In genomic region chr13:95286989-95287388, GRCm38 (mm10) we compare ENCODE assay signal across 9 mouse cellular contexts. TPM values are rescaled to one million over a fixed set of nuclear protein-coding genes. Genes with fewer than 3 reads are reported as not detected.
DNase-seq lines count a peak whose midpoint lies in the region; ATAC-seq and TF ChIP-seq lines count a peak whose summit lies in the region.
"Had no signal": no experiment of that assay in that cellular context is flagged by ENCODE, and none has a peak within 500 bp of the region (broad histone marks: within the 10 kb centered on the region; RNA-seq: fewer than 3 reads in every experiment).

No protein-coding gene starts in this region.

- H3K27me3 ChIP-seq in embryonic facial prominence, embryonic 14.5 days (replicated peaks; ENCODE audit: control insufficient read depth, insufficient read depth, low read length) = no peaks in the 10 kb centered on the region
- H3K27me3 ChIP-seq in kidney, embryonic 15.5 days = no peaks in the 10 kb centered on the region
- H3K27me3 ChIP-seq in limb, embryonic 14.5 days (ENCODE audit: control insufficient read depth, insufficient read depth, low read length) = no peaks in the 10 kb centered on the region; the same call in 1 of the 2 replicates

- H3K4me3 ChIP-seq in embryonic facial prominence, embryonic 14.5 days (ENCODE audit: low read depth, low read length) = no peak overlapping the region
- H3K4me3 ChIP-seq in kidney, embryonic 15.5 days (replicated peaks) = no peak overlapping the region
- no peak overlapping the region for H3K4me3 ChIP-seq in limb, embryonic 14.5 days (replicated peaks; ENCODE audit: low read length)
- no peak overlapping the region for H3K4me3 ChIP-seq in olfactory bulb, adult 2 months (ENCODE audit: insufficient read depth, low read depth, low read length)
- H3K4me3 ChIP-seq: heart, embryonic 15.5 days had no signal

- H3K27ac ChIP-seq in embryonic facial prominence, embryonic 14.5 days (replicated peaks; ENCODE audit: low read depth, low read length) = no peak overlapping the region
- H3K27ac ChIP-seq in kidney, embryonic 15.5 days = no peak overlapping the region
- no peak overlapping the region for H3K27ac ChIP-seq in limb, embryonic 14.5 days (replicated peaks; ENCODE audit: low read depth, low read length)
- H3K27ac ChIP-seq in olfactory bulb, adult 2 months (ENCODE audit: insufficient read depth, low read depth, low read length) = no peak overlapping the region
- H3K27ac ChIP-seq: heart, embryonic 15.5 days had no signal

- no peak for TF ChIP-seq POLR2A in limb, embryonic 14.5 days (IDR thresholded peaks at IDR 0.05; ENCODE audit: borderline replicate concordance, extremely low read depth, insufficient read depth, insufficient read length)
- TF ChIP-seq POLR2A in olfactory bulb, adult 2 months (IDR thresholded peaks at IDR 0.05; ENCODE audit: insufficient read depth, low read depth, low read length) = no peak

- DNase-seq in adrenal gland, postnatal 4 days (ENCODE audit: low spot score in 2 of 2) = peak; percentile 15 to 60
- peak; percentile 89 for DNase-seq in embryonic facial prominence, embryonic 14.5 days (ENCODE audit: low spot score)
- peak; percentile 27 to 49 for DNase-seq in heart, adult 9 months (ENCODE audit: low spot score in 2 of 2)
- peak; percentile 84 for DNase-seq in limb, embryonic 14.5 days (ENCODE audit: low spot score)
- peak; percentile 7 to 11 for DNase-seq in thymus, postnatal 36 days

- ATAC-seq in CD4-positive, CD25-positive, alpha-beta regulatory T cell, adult 4 months = peak; percentile 53
- peak; percentile 87 for ATAC-seq in embryonic facial prominence, embryonic 14.5 days (ENCODE audit: low read depth)
- peak; percentile 80 for ATAC-seq in kidney, embryonic 15.5 days (replicated peaks; ENCODE audit: low FRiP score)
- ATAC-seq in limb, embryonic 14.5 days (ENCODE audit: low FRiP score, low read depth) = peak; percentile 81

- H3K4me2 ChIP-seq in embryonic facial prominence, embryonic 14.5 days (ENCODE audit: low read depth, low read length) = no peak overlapping the region
- H3K4me2 ChIP-seq in kidney, embryonic 15.5 days = no peak overlapping the region
- H3K4me2 ChIP-seq in limb, embryonic 14.5 days (replicated peaks; ENCODE audit: low read depth, low read length, severe bottlenecking) = no peak overlapping the region
- H3K4me2 ChIP-seq: heart, embryonic 15.5 days had no signal

- peak; percentile 79 for TF ChIP-seq CTCF in olfactory bulb, adult 2 months (IDR thresholded peaks at IDR 0.05; ENCODE audit: insufficient read depth, low read depth, low read length)

- no peaks in the 10 kb centered on the region for H3K4me1 ChIP-seq in embryonic facial prominence, embryonic 14.5 days (ENCODE audit: control insufficient read depth, insufficient read depth, low read length)
- H3K4me1 ChIP-seq in kidney, embryonic 15.5 days = peaks cover 6% of the 10 kb centered on the region; the same call in 1 of the 2 replicates
- no peaks in the 10 kb centered on the region for H3K4me1 ChIP-seq in limb, embryonic 14.5 days (ENCODE audit: control insufficient read depth, insufficient read depth, low read length)
- no peaks in the 10 kb centered on the region for H3K4me1 ChIP-seq in olfactory bulb, adult 2 months (ENCODE audit: control insufficient read depth, insufficient read depth, low read length)
- H3K4me1 ChIP-seq: heart, embryonic 15.5 days had no signal

- no peaks in the 10 kb centered on the region for H3K9me3 ChIP-seq in embryonic facial prominence, embryonic 14.5 days (ENCODE audit: control insufficient read depth, low read length)
- no peaks in the 10 kb centered on the region for H3K9me3 ChIP-seq in kidney, embryonic 15.5 days (replicated peaks)
- no peaks in the 10 kb centered on the region for H3K9me3 ChIP-seq in limb, embryonic 14.5 days (ENCODE audit: control insufficient read depth, low read length)
- H3K9me3 ChIP-seq: heart, embryonic 15.5 days had no signal

- 6% methylated on average over 7 of the region's 7 CpGs for WGBS in embryonic facial prominence, embryonic 14.5 days
- 3% methylated on average over 7 of the region's 7 CpGs for WGBS in kidney, embryonic 15.5 days
- 2% methylated on average over 7 of the region's 7 CpGs for WGBS in limb, embryonic 14.5 days
- 2% methylated on average over 7 of the region's 7 CpGs for WGBS in olfactory bulb, adult 2 months

- H3K9ac ChIP-seq in embryonic facial prominence, embryonic 14.5 days (ENCODE audit: low read depth, low read length) = no peak overlapping the region
- H3K9ac ChIP-seq in kidney, embryonic 15.5 days = no peak overlapping the region
- H3K9ac ChIP-seq in limb, embryonic 14.5 days (ENCODE audit: low read depth, low read length, severe bottlenecking) = no peak overlapping the region
- H3K9ac ChIP-seq: heart, embryonic 15.5 days had no signal

- H3K36me3 ChIP-seq in embryonic facial prominence, embryonic 14.5 days (ENCODE audit: control insufficient read depth, insufficient read depth, low read length) = no peaks in the 10 kb centered on the region
- H3K36me3 ChIP-seq in kidney, embryonic 15.5 days = no peaks in the 10 kb centered on the region
- H3K36me3 ChIP-seq in limb, embryonic 14.5 days (ENCODE audit: control insufficient read depth, insufficient read depth, low read length) = no peaks in the 10 kb centered on the region
- H3K36me3 ChIP-seq: heart, embryonic 15.5 days had no signal

RNA-seq across cellular contexts. Expression of gene Zbed3, which starts 36.4 kb away (rescaled TPM):
- 1 to 10 TPM in 1 of 2 experiments, under 1 TPM in 1; 0.62 to 1.1 TPM for polyA plus RNA-seq in CD4-positive, CD25-positive, alpha-beta regulatory T cell, adult 4 months (2017; shearing (Covaris generic))
- 10 to 100 TPM; 54.9 to 59.5 TPM for total RNA-seq in adrenal gland, postnatal 4 days (2021)
- polyA plus RNA-seq in embryonic facial prominence, embryonic 14.5 days (2014; fragmentation: Nextera tagmentation; extraction: Ambion mirVana) = 48.4 and 63.6 TPM in 2 replicates
- polyA plus RNA-seq in kidney, embryonic 15.5 days (2015; fragmentation: Nextera tagmentation; extraction: Ambion mirVana) = 77.8 and 84.1 TPM in 2 replicates
- 80.2 and 102 TPM in 2 replicates for polyA plus RNA-seq in limb, embryonic 14.5 days (2012; rRNA removed)
- 68.8 and 75.5 TPM in 2 replicates for polyA plus RNA-seq in limb, embryonic 14.5 days (2014; fragmentation: Nextera tagmentation; extraction: Ambion mirVana)
- polyA plus RNA-seq in olfactory bulb, adult 2 months (2012; ENCODE audit: insufficient read depth, insufficient read length, low replicate concordance, missing spikeins) = not detected in 2 replicates

RNA-seq across cellular contexts. Expression of gene Pde8b, which starts 36.9 kb away (rescaled TPM):
- 1 to 10 TPM in 1 of 2 experiments, under 1 TPM in 1; 0.74 to 1.8 TPM for polyA plus RNA-seq in CD4-positive, CD25-positive, alpha-beta regulatory T cell, adult 4 months (2017; shearing (Covaris generic))
- 100 to 1,000 TPM; 153 TPM for total RNA-seq in adrenal gland, postnatal 4 days (2021)
- 4.4 and 4.7 TPM in 2 replicates for polyA plus RNA-seq in embryonic facial prominence, embryonic 14.5 days (2014; fragmentation: Nextera tagmentation; extraction: Ambion mirVana)
- polyA plus RNA-seq in kidney, embryonic 15.5 days (2015; fragmentation: Nextera tagmentation; extraction: Ambion mirVana) = 10.2 and 11.7 TPM in 2 replicates
- polyA plus RNA-seq in limb, embryonic 14.5 days (2012; rRNA removed) = 2.9 and 3.4 TPM in 2 replicates
- 3.1 and 5.1 TPM in 2 replicates for polyA plus RNA-seq in limb, embryonic 14.5 days (2014; fragmentation: Nextera tagmentation; extraction: Ambion mirVana)
- polyA plus RNA-seq in olfactory bulb, adult 2 months (2012; ENCODE audit: insufficient read depth, insufficient read length, low replicate concordance, missing spikeins) = not detected in 2 replicates

Comparison
In these comparisons a context has a peak if more than half of its experiments do, and no peak if none do; other contexts are left out.
1. DNase-seq: peak in every context shown above with its lines; median percentile 89 in embryonic facial prominence, embryonic 14.5 days; 84 in limb, embryonic 14.5 days; 38 in heart, adult 9 months; 38 in adrenal gland, postnatal 4 days; 9 in thymus, postnatal 36 days.
2. RNA of gene Zbed3, which starts 36.4 kb away (polyA plus RNA-seq): 77.8 to 84.1 TPM in kidney, embryonic 15.5 days, 68.8 to 102 TPM in limb, embryonic 14.5 days and 48.4 to 63.6 TPM in embryonic facial prominence, embryonic 14.5 days; 0.62 to 1.1 TPM in CD4-positive, CD25-positive, alpha-beta regulatory T cell, adult 4 months and not detected in olfactory bulb, adult 2 months; every median in the first group is over 10 times any median in the second.
3. Peak in every context shown above with its lines, with median percentiles within 50 percentile points of each other: ATAC-seq.